Mouse (Mus musculus) myocyte (in vitro differentiated cells): Measurements from ENCODE around the gene Olfr1211. TPM values are rescaled to one million over a fixed set of nuclear protein-coding genes. Genes with fewer than 3 reads are reported as not detected.

Source experiments
- polyA plus RNA-seq: library from polyadenylated mRNA; unstranded; fragments of >200 nt; fragmentation: generic; extraction: Trizol; gene quantifications from one replicate; pipeline ENCODE4 v1.2.1, GENCODE M21; 2012; ENCODE audit warnings: missing spikeins

Olfr1211 gene
- polyA plus RNA-seq, 1 experiment = not detected

Other genes starting within 250 kb of the Olfr1211 start
- gene Olfr1195, start 248.9 kb downstream of the Olfr1211 start, polyA plus RNA-seq = not detected
- not detected for gene Olfr1196, start 233.5 kb downstream of the Olfr1211 start, polyA plus RNA-seq
- gene Olfr1197, start 205.7 kb downstream of the Olfr1211 start, polyA plus RNA-seq = not detected
- not detected for gene Olfr1198, start 186.7 kb downstream of the Olfr1211 start, polyA plus RNA-seq
- not detected for gene Olfr1199, start 177.6 kb downstream of the Olfr1211 start, polyA plus RNA-seq
- not detected for gene Olfr1200, start 167.6 kb downstream of the Olfr1211 start, polyA plus RNA-seq
- not detected for gene Olfr1201, start 145.1 kb downstream of the Olfr1211 start, polyA plus RNA-seq
- not detected for gene Olfr1202, start 123.6 kb downstream of the Olfr1211 start, polyA plus RNA-seq
- not detected for gene Olfr1205, start 108.4 kb downstream of the Olfr1211 start, polyA plus RNA-seq
- gene Olfr1204, start 88.8 kb downstream of the Olfr1211 start, polyA plus RNA-seq = not detected
- gene Olfr1206, start 74.9 kb downstream of the Olfr1211 start, polyA plus RNA-seq = not detected
- not detected for gene Olfr1208, start 35.8 kb downstream of the Olfr1211 start, polyA plus RNA-seq
- gene Olfr1209, start 23.0 kb downstream of the Olfr1211 start, polyA plus RNA-seq = not detected
- gene Olfr1212, start 15.9 kb upstream of the Olfr1211 start, polyA plus RNA-seq = not detected
- gene Gm13762, start 42.2 kb upstream of the Olfr1211 start, polyA plus RNA-seq = not detected
- not detected for gene Olfr1214, start 54.5 kb upstream of the Olfr1211 start, polyA plus RNA-seq
- not detected for gene Olfr1215, start 68.9 kb upstream of the Olfr1211 start, polyA plus RNA-seq
- gene Olfr1216, start 80.2 kb upstream of the Olfr1211 start, polyA plus RNA-seq = not detected
- not detected for gene Olfr1217, start 94.0 kb upstream of the Olfr1211 start, polyA plus RNA-seq
- not detected for gene Olfr1218, start 123.1 kb upstream of the Olfr1211 start, polyA plus RNA-seq
- gene Olfr1219, start 145.4 kb upstream of the Olfr1211 start, polyA plus RNA-seq = not detected
- gene Olfr1220, start 168.7 kb upstream of the Olfr1211 start, polyA plus RNA-seq = not detected
- gene Olfr1221, start 179.2 kb upstream of the Olfr1211 start, polyA plus RNA-seq = not detected
- not detected for gene Olfr1222, start 194.9 kb upstream of the Olfr1211 start, polyA plus RNA-seq
- gene Olfr1223, start 213.4 kb upstream of the Olfr1211 start, polyA plus RNA-seq = not detected
- gene Olfr1224-ps1, start 226.0 kb upstream of the Olfr1211 start, polyA plus RNA-seq = not detected
- not detected for gene Olfr1225, start 236.6 kb upstream of the Olfr1211 start, polyA plus RNA-seq